Comparison of ENCODE assay signal across 22 mouse cellular contexts in genomic region chr8:57209584-57209983, GRCm38 (mm10).
"Had no signal": no experiment of that assay in that cellular context is flagged by ENCODE, and none has a peak within 500 bp of the region (broad histone marks: within the 10 kb centered on the region; RNA-seq: fewer than 3 reads in every experiment).

No protein-coding gene starts in this region.

- H3K9me3 ChIP-seq: limb, embryonic 12.5 days; limb, embryonic 15.5 days; liver, embryonic 12.5 days; liver, embryonic 15.5 days; midbrain, embryonic 10.5 days; midbrain, embryonic 13.5 days; neural tube, embryonic 13.5 days had no signal

- H3K27me3 ChIP-seq: limb, embryonic 12.5 days; limb, embryonic 15.5 days; liver, embryonic 12.5 days; liver, embryonic 15.5 days; megakaryocyte, embryonic 14.5 days; midbrain, embryonic 13.5 days; neural tube, embryonic 13.5 days had no signal

- ATAC-seq: inflammation-experienced regulatory T-cells, adult 6 months; intestine, embryonic 16.5 days; liver, embryonic 12.5 days; midbrain, embryonic 13.5 days; midbrain, embryonic 16.5 days had no signal

- DNase-seq: kidney, adult 18-20 months; kidney, adult 9 months; kidney, postnatal 25 days; layer of hippocampus, adult 9-11 months; retina, postnatal 1 day; right cerebral cortex, postnatal 25 days; spleen, adult 18-20 months; thymus, adult 18-20 months; thymus, postnatal 36 days had no signal

- H3K4me2 ChIP-seq: limb, embryonic 12.5 days; limb, embryonic 15.5 days; liver, embryonic 12.5 days; liver, embryonic 15.5 days; midbrain, embryonic 13.5 days; neural tube, embryonic 13.5 days had no signal

- H3K4me3 ChIP-seq: layer of hippocampus, adult 2 months; limb, embryonic 12.5 days; limb, embryonic 15.5 days; liver, embryonic 12.5 days; liver, embryonic 15.5 days; megakaryocyte, embryonic 14.5 days; midbrain, embryonic 10.5 days; midbrain, embryonic 13.5 days; myocyte; neural tube, embryonic 13.5 days had no signal

- H3K4me1 ChIP-seq: liver, embryonic 12.5 days; liver, embryonic 15.5 days; megakaryocyte, embryonic 14.5 days; midbrain, embryonic 10.5 days; midbrain, embryonic 13.5 days; neural tube, embryonic 13.5 days had no signal

- H3K27ac ChIP-seq: layer of hippocampus, adult 2 months; limb, embryonic 12.5 days; limb, embryonic 15.5 days; liver, embryonic 12.5 days; liver, embryonic 15.5 days; midbrain, embryonic 10.5 days; midbrain, embryonic 13.5 days; neural tube, embryonic 13.5 days had no signal

- H3K36me3 ChIP-seq: limb, embryonic 12.5 days; limb, embryonic 15.5 days; liver, embryonic 12.5 days; liver, embryonic 15.5 days; midbrain, embryonic 10.5 days; midbrain, embryonic 13.5 days; neural tube, embryonic 13.5 days had no signal

- H3K9ac ChIP-seq: limb, embryonic 12.5 days; limb, embryonic 15.5 days; liver, embryonic 12.5 days; liver, embryonic 15.5 days; midbrain, embryonic 13.5 days; neural tube, embryonic 13.5 days had no signal
